Mouse (Mus musculus) erythroblast, embryonic 14.5 days (primary cell): ENCODE data around the gene Dffa.

Source experiments
- GATA1 ChIP-seq: IDR thresholded peaks from 2 replicates; pipeline ENCODE4 v1.6.1; 2012; ENCODE audit warnings: low read length, inconsistent platforms, mixed read lengths
- TAL1 ChIP-seq: IDR thresholded peaks from 3 replicates; pipeline ENCODE4 v1.6.1; 2012; ENCODE audit warnings: low read length, inconsistent platforms, mixed read lengths

GRCm38 (mm10) chr4:149136982-149137770, 33.2 kb downstream of the Dffa start, which contains the start of gene Cenps:
- TF ChIP-seq GATA1 (no peak), TAL1 (no peak)
